Mouse (Mus musculus) R1 (cell line): ENCODE results near the gene Gm37240.
A peak's percentile ranks its signal among the peaks of the same experiment; 100 is the strongest.

Experiments used
- DNase-seq: peaks from one replicate; pipeline ENCODE4 v3.0.0-alpha.2; 2018; ENCODE audit warnings: low read depth, low spot score

Gm37240 gene

DNA sequence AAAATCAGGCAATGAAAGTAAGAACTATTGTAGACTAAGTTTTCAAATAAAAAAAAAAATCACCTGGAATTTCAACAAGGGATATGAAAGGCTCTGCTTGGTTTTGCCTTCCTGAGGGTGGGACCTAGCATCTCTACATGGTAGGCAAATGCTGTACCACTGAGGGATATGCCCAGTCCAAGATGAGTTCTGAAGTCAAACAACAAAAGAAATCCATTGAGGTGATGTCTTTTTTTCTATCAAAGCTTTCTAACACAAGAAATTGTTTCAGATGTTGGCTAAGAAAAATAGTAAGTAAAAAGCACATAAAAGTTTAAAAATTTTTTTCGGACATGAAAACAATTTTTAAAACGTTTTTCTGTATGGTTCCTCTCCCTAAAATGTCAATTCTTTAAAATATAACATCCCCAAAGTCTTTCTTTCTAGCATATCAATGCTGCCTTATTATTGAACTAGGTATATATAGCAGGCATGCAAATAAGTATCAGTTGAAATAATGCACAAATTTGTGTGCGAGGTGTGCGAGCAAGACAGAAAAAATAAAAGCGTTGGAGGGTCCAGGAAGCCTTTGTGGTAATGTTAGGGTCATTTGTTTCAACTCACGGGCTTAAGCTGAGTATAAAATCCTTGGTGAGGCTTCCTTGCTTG, 314.0 kb downstream of the Gm37240 start:
- DNase-seq, result no peak

DNA sequence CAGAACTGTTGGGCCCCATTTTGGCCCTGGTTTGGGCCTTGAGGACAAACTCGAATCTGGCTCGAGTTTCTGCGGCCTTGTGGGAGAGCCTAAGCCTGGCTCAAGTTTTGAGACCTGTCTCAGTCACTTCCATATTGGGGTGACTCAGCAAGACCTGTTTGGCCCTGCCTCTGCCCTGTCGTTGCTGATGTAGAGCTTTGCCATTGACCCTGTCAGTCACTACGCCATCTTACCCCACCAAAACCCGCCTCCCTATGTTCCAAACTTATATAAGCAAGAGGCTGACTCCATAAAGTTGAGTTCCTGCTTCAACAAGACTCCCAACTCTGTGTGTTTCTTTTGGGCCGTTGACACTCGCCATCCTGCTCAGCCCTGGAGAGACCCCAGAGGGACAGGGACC, 314.8 kb downstream of the Gm37240 start:
- DNase-seq, result peak; percentile 11

DNA sequence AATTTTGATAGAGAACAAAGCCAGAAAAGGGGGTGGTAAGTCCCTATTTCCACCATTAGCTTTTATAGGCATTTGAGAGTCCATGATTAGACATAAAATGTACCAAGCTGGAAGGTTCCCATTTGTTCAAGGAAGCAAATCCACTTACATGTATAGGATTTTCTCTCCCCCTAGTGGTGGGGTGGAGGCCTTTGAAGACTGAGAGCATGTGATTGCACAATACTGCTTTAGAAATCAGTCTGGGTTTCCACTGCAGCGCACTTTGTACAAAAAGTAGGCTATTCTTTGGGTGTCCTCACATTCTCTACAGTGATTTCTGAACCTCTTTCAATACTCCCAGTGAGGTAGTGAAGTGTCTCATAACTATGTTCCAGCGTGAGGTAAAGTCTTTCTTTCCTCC, 316.0 kb downstream of the Gm37240 start:
- DNase-seq, result peak; percentile 77

DNA sequence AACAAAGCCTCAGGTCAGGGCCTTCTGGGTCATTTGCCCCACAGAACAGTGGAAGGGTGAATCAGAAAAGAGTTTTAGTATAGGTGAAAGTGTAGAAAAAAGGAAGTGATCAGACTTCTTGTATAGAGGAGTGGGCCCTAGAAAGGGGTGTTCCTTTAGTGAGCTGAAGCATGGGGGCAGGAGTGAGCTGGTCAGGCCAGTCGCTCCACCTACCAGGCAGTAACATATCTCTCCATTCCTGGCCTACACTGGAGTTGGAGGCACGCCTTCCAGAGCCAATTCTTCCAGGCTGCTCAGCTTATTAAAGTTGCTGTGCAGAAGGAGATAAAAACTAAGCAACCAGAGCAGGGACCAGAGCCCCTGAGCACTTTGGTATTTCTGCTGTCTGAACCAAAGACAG, 322.7 kb downstream of the Gm37240 start:
- no peak for DNase-seq

DNA sequence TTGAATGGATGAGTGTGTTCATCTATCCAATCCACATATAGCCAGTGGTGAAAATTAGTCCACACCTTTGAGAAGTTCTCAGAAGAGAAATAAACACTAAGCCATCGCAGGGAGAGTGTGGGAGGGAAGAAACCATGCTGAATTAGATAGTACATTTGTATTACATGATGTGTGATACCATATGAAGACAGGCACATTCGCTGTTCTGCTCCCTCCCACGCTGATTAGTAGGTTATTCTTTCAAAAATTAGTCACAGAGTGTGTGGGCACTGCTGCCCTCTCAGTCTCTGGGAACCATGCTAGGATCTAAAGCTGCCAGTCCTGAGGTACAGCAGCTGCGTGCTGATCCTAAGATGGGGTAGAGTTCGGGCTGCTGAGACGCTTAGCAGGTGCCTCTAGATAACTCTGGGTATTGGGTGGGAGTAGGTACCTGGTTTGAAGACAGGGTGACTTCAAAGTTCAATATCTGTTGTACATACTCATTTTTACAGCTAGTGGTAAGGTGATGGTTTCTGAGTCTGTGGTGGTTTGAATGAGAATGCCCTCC, 333.5 kb downstream of the Gm37240 start:
- DNase-seq, result no peak

DNA sequence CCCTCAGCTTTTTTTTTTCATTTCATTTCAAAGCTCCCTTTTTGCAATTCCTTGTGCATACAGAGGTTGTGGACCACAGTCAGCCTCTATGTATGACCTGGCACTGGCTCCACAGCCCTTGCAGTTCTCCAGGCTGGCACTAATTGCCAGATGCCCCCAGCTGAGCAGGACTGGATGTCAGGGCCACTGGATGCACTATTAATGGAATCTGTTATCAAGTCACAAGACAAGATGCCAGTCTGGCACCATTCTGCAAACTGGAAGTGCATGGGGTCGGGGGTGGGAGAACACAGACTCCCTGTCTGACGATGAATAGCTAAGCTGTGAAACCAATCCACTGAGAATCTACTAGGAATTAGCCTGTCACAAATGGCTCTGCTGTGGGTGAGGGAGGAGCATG, 336.0 kb downstream of the Gm37240 start:
- DNase-seq, result no peak

DNA sequence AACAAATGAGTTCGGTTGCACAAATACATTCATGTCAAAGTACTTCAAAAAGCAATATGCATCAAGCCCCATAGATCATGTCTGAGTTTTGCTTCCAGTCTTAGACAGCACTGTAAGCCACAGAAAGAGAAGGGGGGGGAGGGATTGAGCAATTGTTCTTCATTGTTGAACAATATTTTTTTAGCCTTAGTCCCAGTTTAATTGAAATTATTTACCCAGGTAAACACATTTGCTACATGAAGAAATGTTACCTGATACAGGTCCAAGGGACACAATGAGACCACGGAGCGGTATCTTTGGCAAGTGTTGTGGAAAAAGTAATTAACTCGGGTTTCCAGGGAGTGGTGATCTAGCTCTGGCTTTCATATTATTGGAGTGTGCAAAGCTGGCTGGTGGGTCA, 337.0 kb downstream of the Gm37240 start:
- DNase-seq, result no peak

DNA sequence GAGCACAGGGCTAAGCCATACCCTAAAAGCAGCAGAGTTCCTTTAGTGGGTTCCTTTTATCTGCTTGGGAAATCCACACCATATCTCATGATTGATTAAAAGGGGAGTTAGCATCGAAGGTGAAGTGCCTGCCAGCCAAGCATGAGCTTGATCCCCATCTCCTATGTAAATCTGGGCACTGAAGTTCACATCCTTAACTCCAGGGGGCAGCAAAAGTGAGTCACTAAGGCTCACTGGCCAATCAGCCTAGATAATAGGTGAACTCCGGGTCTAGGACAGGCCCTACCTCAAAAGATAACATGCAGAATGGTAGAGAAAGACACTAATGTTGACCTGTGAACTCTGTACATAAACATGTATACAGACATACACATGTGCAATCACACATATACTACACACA, 343.7 kb downstream of the Gm37240 start:
- peak; percentile 47 for DNase-seq

DNA sequence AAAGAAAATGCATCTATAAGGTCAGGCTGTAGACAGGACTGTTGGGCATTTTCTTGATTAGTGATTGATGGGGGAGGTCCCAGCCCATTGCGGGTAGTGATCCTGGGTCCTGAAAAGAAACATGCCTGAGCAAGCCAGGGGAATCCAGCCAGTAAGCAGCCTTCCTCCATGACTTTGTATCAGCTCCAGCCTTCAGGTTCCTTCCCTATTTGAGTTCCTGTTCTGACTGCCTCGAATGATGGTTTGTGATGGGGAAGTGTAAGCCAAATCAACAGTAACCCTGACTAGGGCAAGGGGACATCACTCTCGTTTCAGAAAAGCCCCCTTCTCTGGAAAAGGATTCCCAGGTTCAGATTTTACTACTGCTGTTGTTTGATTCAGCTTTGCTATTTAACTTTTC, 344.6 kb downstream of the Gm37240 start:
- DNase-seq, result no peak

DNA sequence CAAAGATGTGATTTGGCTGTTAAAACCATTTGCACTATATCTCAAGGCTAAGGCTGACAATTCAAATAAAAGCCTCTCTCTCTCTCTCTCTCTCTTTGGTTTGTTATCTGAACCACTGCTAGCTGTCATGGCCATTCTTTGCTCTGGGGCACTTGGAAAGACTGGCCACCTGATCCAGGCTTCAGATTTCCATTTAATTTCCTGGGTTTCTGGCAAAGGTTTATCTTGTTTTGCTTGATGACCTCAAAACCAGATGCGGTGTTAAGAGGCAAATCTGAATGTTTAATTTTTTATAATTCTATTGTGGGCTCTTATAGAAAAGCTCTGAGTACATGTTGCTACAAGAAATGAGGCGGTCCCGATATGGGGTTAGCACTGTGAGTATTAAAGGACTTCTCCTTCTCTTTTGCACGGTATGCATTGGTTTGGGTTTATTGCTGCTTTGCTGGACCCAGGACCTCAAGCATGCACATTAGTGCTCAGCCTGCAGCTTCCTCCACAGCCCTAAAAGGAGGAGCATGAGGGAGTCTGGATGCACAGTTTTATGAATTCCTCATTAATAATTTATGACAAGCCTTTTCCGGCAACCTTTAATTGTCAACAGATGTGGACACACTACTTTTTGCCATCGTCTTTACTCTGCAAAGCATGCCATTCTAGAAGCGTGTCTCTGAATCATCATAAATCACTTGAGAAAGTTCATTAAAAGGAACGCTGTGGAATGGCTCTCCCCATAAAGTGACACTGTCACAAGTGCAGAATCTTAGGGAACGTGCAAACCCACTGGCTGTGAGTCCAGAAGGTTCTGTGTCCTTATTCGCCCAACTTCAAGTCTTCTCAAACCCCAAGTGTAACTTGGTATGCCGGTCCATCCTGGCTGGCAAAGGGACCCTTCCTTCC, 351.4 kb downstream of the Gm37240 start:
- DNase-seq, result no peak

DNA sequence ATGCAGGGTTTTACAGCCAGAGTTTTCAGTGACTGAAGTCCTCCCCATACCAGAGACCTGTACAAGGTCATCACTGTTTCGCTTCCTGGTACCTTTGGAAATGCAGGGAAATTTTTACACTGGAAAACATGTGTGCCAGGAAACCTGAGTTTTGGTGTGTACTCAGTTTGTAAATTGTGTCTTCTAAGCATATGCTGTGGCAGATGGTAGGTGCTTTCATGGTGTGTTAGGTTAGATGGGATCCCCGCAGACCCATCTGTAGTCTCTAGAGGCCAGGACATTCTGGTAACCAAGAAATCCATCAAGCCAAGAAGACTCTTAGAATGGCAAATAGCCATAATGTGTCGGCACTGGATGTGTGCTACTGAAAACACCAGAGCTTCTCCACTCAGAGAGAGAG, 352.3 kb downstream of the Gm37240 start:
- no peak for DNase-seq

DNA sequence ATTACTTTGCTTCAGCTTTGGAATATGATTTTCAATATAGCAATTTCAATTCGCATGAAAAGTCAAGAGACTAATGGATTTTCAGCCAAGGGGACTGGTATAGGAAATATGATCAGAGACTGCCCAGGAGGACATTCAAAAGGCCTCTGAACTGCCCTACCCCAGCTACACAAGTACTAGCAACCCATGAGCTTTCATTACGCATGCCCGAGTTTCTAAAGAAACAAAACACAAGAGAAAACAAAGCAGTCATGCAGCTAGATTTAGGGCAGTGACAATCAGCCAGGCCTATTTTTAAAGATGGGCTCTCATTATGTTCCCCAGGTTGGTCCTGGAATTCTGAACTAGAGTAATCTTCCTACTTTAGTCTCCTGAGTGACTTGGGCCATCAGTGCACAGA, 354.9 kb downstream of the Gm37240 start:
- no peak for DNase-seq

DNA sequence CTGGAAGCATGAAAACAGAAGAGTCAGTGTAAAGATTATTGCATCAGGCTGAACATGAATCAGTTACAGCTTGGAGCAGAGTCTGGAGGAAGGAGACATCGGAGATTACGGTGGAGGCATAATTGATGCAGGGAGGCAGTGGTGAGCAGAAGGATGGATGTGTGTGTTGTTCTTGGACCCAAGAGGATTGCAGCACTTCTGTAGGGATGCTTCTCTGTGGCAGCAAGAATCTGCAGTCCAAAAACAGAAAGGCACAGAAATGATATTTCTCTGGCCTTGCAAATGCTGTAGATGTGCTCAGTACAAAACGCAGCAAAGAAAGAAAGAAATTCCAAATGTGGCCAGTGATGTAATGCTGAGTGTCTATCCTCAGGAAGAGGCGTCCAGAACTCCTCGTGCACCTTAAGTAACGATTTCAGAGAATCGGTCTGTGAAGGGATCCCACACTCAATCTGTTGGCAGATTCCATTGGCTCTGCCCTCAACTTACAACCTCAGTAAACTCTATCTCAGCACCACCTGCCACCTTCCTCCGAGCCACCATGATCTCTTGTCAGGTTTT, 356.6 kb downstream of the Gm37240 start:
- DNase-seq, result no peak

DNA sequence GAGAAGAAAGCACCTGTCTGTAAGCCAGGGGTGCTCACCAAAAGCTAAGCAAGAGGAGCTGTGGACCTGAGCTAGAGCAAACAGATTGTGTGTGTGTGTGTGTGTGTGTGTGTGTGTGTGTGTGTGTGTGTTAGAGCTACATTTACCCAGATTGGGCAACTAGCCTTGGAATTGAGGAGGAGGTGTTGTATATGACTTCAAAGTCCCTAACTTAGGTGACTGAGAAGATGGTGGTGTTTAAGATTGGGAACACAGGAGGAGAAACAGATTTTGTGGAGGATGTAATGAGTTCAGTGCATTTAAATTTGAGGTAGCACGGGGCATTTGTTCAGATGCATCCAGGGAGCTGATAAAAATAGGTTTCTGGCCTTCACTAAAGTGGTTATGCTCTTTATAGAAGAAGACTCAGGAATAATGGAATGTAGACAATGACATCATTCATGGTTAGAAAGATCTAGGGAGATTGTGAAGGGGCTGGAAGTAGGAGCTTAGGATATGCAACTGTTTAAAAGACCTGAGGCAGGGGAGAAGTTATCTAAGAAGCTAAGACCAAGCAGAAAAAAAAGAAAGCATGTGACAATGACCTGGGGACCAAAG, 365.9 kb downstream of the Gm37240 start:
- no peak for DNase-seq

DNA sequence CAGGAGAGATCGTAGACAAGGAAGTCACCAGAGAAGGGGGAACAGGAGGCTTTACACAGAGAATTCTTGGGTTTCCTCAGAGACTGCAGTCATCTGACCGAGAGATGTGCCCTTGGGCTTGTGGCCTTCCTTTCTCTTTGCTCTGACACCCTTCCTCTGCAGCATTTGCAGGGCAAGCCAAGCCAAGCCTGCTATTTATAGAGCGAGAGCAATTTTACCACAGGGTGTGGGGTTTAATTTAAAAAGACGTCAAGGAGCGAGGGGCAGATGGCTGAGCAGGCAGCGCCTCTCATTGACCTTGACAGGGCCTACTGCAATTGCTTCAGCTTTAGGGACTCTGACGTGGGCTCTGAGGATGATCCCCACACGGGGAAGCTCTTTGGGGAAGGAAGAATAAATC, 368.6 kb downstream of the Gm37240 start:
- DNase-seq, result no peak

DNA sequence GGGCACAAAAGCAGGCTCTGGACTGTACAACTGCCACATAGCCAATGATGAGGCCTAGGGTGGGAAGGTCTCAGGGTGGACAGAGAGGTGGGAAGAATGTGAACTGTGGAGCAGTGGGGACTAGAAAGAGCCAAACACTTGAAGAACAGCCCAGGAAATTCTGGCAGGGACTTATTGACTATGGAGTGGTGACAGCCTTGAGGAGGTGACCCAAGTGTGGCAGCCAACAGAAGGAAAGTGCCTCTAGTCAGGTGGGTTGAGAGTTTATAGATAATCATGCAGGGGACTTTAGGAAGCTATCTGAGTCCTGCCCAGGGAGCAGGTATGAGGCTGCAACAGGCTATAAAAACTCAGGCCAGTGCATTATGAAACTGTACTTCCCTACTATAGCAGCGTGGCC, 369.2 kb downstream of the Gm37240 start:
- no peak for DNase-seq

DNA sequence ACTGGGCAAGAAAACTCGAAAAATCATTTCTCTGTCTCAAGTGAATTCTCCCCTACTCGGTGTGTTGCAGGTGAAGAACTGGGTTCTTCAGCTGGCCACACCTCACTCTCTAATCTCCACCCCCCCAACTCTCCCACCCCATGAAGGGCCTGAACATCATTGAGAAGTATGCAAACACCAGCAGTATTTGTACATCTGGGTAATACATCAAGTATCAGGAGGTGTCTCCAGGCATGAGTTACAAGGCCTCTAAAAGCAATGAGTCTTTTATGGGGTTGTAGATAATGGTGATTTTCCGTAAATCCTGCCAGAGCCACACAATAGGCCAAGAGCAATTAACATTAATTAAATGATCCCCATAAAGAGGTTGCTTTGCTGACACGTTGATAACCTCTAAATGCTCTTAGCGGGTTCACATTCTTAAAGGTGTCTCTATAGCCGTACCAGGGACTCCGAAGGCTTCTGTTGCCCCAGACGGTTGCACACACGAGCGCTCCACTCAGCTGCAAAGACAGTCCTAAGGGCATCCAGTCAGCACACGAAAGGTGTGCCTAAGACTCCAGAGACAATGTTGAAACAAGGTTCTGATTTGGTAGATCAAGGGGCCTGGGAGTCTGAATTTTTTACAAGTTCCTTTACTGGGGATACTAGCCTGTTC, 370.4 kb downstream of the Gm37240 start:
- DNase-seq, result no peak

DNA sequence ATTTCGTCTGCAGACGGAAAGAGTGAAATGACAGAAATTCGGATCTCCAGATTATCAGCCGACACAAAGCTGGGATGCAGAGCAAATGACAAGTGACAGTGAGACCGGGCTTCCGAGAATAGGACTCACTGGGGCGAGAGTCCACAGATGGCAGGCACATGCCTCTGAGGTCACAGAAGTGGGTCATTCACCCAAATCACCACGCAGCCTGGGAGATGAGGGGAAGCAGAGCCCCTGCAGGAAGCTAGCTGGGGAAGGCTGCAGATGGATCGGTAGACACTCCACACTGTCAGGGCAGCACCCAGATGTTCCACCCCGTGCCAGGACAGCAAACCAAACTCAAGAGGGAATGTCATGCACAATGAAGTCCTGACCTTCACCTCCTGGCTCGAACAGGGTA, 372.6 kb downstream of the Gm37240 start:
- DNase-seq, result no peak

DNA sequence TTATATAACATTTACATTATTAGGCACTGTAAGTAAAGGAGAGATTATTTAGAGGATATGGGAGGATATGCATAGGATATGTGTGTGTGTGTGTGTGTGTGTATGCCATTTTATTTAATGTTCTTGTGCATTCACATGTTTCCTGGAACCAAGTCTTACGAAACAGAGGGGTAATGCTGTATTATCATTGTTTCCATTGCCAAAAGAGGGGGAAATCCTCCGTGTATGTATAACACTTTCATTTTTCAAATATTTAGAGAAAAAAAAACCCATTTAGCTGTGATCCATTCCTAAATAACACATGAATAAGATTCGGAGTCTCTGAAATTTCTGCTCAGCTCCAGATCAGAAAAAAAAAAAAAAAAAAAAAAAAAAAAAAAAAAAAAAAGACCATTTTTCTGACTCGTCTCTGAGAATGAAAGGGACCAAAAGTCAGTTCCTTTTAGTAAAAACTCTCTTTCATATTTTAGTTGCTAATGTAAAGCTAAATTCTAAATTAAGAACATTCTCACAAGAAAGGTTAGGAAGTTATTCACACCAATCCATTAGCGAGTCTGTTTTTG, 378.5 kb downstream of the Gm37240 start:
- DNase-seq, result no peak

DNA sequence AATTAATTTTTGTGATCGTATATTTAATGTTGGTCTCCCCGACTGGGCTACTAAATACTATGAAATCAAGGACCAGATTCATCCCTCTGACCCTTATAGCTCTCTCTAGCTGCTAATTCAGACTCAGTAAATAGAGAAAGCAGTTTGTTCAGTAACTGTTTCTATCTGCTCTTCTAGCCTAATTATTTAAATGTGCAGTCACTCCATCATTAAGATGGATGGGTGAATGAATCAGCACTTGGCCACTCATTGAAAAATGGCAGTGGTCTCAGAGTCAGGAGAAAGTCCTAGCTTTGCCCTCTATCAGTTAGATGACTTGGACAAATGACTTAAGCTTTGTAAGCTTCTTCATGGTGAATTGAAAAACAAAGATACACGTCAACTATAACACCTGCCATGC, 387.2 kb downstream of the Gm37240 start:
- no peak for DNase-seq

DNA sequence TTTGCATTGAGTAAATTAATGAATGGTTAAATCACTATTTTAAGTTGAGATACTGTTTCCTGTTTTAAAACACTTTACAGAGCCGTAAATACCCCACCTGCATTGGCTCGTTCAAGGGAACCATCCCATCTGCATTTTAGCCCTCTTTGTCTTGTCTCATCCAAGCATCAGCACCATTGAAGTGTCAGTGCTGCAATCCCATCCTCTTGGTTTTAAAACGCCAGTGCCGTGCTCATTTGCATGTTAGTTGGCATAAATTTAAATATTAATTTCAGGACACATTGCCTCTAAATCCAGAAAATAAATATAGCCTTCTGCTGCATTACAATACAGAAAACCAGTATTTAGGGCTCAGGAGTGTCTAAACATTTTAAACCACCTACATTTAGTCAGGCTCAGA, 391.2 kb downstream of the Gm37240 start:
- DNase-seq, result no peak
